Mouse (Mus musculus) fat pad, adult 2 months (tissue): ENCODE results near the gene Tead3.

Experiments
- DNase-seq: peaks from one replicate; pipeline ENCODE4 v3.0.0-alpha.2; 2011; ENCODE audit warnings: low read depth, low spot score; ENCODE audit errors: extremely low read depth

Tead3 gene

DNA sequence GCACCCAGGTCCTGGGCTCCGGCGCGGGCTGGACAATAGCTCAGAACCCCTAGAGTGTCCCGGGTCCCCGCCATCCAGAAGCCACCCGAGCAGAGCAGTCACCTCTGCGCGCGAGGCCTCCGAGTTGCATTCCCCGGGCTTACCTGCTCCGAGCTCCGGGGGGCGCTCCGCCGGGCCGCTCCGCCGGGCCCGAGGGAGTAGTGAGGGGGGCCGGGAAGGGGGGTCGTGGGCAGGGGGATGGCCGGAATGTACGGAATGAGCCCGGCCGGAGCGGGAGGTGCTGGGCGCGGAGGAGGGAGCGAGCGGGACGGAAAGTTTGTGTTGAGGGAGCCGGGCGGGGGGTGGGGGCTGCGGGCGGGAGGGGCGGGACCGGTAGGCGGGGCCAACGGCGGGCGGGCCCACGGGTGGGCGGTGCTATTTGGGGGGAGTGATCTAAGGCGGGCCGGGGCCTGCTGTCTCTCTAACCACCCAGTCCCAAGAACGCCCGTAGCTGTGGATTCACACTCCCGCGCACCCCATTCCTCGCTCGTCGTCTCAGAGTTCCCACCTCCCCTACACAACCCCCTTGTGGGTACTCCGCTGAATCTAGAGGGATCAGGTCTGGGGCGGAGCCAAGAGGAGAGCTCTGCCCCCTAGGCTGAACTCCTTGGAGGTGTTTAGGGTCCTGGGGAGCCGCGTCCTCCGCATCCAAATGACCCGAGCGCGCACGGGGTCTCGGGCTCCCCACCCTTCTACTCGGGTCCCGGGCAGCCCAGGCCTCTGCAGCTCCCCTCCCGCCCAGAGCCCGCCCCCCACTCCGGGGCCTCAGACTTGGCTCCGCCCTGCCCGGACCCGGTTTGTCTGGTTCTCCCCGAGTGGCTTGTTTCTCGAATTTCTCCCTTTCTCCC is at the start of gene Tead3:
Tead3 (minus strand) TSS at position 352 of the 887 bp plus-strand sequence.
- DNase-seq: no peak

DNA sequence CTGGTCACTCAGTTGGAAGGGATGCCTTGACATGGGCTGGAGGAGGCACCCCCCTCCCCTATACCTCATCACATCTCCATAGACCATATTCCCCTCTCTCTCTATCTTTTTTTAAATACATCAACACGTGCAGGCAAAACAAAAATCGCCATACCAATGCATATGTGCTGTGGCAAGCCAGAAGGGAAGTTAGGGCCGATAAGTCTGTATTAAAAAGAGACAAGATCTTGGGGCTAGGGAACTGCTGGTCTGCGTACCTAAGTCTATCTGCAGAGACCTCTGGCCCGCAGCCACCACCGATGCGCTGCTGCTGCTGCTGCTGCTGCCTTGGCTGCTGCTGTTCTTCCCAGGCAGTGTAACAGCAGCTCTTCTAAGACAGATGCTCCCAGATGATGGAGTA is 44.4 kb upstream of the Tead3 start:
- no peak for DNase-seq

GRCm38 (mm10) chr17:28394051-28394765 is 43.6 kb upstream of the Tead3 start:
- no peak for DNase-seq

DNA sequence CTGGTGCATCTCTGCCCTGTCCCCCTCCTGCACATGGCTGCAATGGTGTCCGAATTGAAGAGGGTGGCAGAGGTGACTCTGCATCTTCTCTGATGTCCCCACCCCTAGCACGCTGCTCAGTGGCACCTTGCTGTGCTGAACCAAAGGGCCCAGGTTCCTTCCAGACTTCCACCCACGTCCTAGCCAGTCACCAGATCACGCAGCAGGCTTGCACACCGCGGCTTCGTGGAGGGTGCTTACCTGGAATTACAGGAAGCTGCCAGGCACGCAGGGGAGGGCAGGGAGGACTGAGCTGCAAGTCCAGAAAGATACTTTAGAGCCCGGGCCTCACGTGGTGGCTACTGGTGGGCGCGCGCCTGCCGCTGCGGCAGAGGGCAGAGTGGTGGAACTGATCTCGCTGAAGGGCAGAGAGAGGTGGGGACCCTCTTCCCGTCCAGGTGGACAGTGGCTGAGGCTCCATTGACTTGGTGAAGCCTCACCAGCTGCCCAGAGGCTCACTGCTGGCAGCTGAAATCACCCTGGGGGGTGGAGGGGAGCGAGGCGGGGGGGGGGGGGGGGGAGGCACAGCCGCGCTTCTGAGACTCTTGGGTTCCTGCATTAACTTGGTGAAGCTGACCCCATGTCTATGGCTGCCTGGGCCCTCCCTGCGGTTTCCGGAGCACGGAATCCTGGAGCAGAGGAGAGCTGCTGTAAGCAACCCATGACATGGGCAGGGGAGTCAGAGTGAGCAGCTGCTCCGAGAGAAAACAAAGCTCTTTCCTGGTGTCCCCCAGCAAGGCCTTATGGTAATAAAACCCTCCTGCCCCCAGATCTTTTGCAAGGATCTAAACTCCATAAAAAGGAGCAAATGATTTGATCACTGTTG is 41.2 kb upstream of the Tead3 start:
- no peak for DNase-seq

DNA sequence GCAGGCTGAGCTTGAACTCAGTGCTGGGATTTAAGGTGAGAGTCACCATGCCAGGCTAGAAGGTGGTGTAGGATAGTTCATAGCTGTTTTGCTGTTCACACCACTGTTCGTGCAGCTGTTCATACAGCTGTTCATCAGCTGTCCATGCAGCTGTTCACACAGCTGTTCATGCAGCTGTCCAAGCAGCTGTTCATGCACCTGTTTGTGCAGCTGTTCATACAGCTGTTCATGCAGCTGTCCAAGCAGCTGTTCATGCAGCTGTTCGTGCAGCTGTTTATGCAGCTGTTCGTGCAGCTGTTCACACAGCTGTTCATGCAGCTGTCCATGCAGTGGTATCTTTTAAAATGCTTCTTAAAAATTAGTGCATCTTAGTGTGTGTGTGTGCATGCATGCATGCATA is 37.9 kb upstream of the Tead3 start:
- DNase-seq: no peak

GRCm38 (mm10) chr17:28386150-28386905 is 35.7 kb upstream of the Tead3 start:
- DNase-seq: no peak

- DNase-seq: no peak
Observed at GRCm38 (mm10) chr17:28384298-28384697, 33.7 kb upstream of the Tead3 start.

GRCm38 (mm10) chr17:28380255-28380654 is 29.6 kb upstream of the Tead3 start:
- no peak for DNase-seq

- no peak for DNase-seq
Observed at GRCm38 (mm10) chr17:28375592-28376061, 25.0 kb upstream of the Tead3 start.

GRCm38 (mm10) chr17:28374494-28374893 is 23.9 kb upstream of the Tead3 start:
- DNase-seq: no peak

GRCm38 (mm10) chr17:28373821-28374220 is 23.2 kb upstream of the Tead3 start:
- no peak for DNase-seq

- DNase-seq: no peak
Observed at GRCm38 (mm10) chr17:28371941-28372340, 21.3 kb upstream of the Tead3 start.

- no peak for DNase-seq
Observed at GRCm38 (mm10) chr17:28371286-28371685, 20.7 kb upstream of the Tead3 start.

DNA sequence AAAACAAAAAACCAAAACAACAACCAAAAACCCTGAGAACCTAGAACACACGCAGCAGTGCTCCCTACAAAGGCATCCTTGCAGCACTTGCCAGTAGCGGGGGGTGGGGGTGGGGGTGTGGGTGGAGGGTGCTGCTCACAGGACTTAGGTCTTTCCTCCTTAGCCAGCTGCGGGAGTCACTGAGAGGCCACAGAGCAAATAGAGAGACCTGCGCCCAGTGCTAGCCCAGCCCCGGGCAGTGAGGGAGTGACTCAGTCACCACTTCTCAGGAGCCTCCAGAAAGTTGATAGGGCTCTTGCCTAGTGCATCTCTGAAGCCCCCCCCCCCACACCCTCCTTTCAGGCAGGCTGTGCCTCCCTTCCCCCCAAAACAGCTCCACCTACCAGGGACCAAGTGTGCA is 18.4 kb upstream of the Tead3 start:
- DNase-seq: no peak

DNA sequence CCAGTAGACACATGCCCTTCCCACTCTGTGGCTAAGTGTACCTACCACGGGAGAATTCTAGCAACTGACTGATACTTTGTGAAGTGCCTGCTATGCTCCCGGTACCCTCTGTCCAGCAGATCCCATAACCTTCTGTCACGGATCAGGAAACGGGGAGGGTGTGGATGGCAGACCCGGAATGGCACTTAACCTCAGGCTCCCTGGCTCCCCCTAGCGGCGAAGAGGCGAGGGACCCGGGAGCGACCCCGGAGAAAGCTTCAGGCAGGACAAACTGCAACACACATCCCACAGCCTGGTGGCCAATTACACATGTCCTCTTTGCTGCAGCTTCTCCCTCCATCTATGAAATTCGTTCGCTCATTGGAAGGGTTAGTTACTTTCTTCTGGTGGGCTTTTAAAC is 17.8 kb upstream of the Tead3 start:
- DNase-seq: no peak

DNA sequence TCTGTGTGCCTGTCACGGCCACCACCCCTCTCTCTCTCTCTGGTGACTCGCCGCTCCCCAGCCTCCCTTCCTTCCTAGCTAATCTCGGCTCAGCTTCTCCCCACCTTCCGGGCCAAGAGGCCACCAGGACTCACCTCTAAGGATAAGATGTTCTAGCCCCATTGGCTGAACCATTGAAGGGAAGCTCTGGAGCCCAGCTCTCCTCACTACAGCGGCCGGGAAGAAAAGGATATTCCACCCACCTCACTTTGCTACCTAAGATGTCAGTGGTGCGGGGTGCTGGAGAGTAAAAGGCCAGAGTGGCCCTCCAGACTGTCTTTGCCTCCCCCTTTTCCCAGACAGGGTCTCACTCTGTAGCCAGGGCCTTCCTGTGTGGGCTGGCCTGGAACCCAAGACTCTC is 14.5 kb upstream of the Tead3 start, which contains the start of gene Tulp1:
Tulp1 (minus strand) TSS at position 101 of the 400 bp plus-strand sequence.
- no peak for DNase-seq

GRCm38 (mm10) chr17:28363507-28363906 is 12.9 kb upstream of the Tead3 start:
- no peak for DNase-seq

GRCm38 (mm10) chr17:28362653-28363292 is 12.2 kb upstream of the Tead3 start:
- DNase-seq: no peak

- no peak for DNase-seq
Observed at GRCm38 (mm10) chr17:28361921-28362652, 11.5 kb upstream of the Tead3 start.
